Mouse (Mus musculus) pancreas, adult 10 weeks (tissue): ENCODE results near the gene Gtf2b. TPM values are rescaled to one million over a fixed set of nuclear protein-coding genes. Genes with fewer than 3 reads are reported as not detected.

Experiments used
- polyA plus RNA-seq: library from polyadenylated mRNA; stranded (reverse); fragments of 350-450 nt; fragmentation: Illumina TruSeq; extraction: RNeasy Lipid Tissue Mini Kit (QIAGEN cat#74804); gene quantifications from one replicate; pipeline ENCODE4 v1.2.3, GENCODE M21; 2015; ENCODE audit warnings: low read depth, low replicate concordance; ENCODE audit not compliant: insufficient read depth

Gtf2b gene
- 10.1 TPM for polyA plus RNA-seq

DNA sequence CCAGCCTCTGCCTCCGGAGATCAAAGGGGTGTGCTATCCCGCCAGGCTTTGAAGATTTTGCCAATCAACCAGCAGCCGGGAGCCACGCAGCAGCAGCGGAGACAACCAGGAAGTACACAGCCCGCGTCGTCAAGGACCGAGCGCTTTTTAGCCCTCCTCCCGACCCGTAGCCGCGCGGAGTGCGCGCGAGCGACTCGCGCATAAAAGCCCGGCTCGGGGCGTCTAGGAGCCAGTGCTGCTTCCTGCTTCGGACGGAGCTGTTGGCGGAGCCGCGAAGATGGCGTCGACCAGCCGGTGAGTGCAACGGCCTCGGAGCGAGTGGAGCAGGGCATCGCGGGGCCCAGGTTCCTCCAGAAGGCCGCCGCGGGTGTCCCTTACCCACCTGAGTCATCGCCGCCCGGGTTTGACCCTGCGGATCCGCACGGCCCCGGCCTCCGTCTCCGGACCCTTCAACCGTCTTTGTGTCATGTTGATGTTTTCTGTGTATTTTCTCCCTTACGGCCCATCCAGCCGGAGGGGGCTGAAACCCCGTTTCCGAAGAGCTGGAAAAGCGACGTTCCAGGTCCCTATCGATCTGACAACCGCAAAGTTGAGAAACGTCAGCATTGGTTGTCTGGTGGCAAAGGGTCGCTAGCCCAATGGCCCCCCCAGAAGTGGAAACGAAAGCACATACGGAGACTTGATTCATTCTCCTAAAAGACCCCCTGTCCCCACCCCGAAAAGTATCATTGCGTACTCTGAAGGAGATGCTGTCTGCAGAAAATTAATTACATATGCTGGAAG is at the start of gene Gtf2b:
TSS of gene Gtf2b (plus strand) at position 51 of the 783 bp plus-strand sequence.

Other genes with a start within 250 kb of the Gtf2b start
- 4.0 TPM for gene Gbp7, start 234.7 kb upstream of the Gtf2b start, polyA plus RNA-seq
- gene Gbp3, start 205.0 kb upstream of the Gtf2b start, polyA plus RNA-seq = 7.6 TPM
- gene Gbp2b, start 170.2 kb upstream of the Gtf2b start, polyA plus RNA-seq = 0.28 TPM
- 18.0 TPM for gene Gbp2, start 144.4 kb upstream of the Gtf2b start, polyA plus RNA-seq
- gene Kyat3, start 64.0 kb upstream of the Gtf2b start, polyA plus RNA-seq = 7.4 TPM
- gene Pkn2, start 117.0 kb downstream of the Gtf2b start, polyA plus RNA-seq = 7.2 TPM